Comparison of ENCODE assay signal across 24 mouse cellular contexts in genomic region chr17:78585050-78585449, GRCm38 (mm10).
DNase-seq lines count a peak whose midpoint lies in the region; ATAC-seq and TF ChIP-seq lines count a peak whose summit lies in the region.
"Had no signal": no experiment of that assay in that cellular context is flagged by ENCODE, and none has a peak within 500 bp of the region (broad histone marks: within the 10 kb centered on the region; RNA-seq: fewer than 3 reads in every experiment).

No protein-coding gene starts in this region.

- peak; percentile 78 for ATAC-seq in granulocyte monocyte progenitor cell, adult 5-6 weeks (replicated peaks; ENCODE audit: poor library complexity, severe bottlenecking)
- ATAC-seq in megakaryocyte progenitor cell, adult 5-6 weeks (replicated peaks; ENCODE audit: poor library complexity): peak; percentile 30
- ATAC-seq: CD4-positive, CD25-positive, alpha-beta regulatory T cell, adult 4 months; forebrain, embryonic 14.5 days; forebrain, embryonic 16.5 days had no signal

- H3K36me3 ChIP-seq in MEL (ENCODE audit: control insufficient read depth in 1 of 2, insufficient read depth in 2 of 2, low read length in 2 of 2): peaks cover 0 to 20% of the 10 kb centered on the region in 2 experiments; a peak in 2 of 4 replicates
- H3K36me3 ChIP-seq: embryonic facial prominence, embryonic 13.5 days; embryonic facial prominence, embryonic 15.5 days; forebrain, embryonic 10.5 days; forebrain, embryonic 12.5 days; G1E had no signal

- H3K79me2 ChIP-seq in MEL (ENCODE audit: control insufficient read depth, insufficient read depth, low read length, poor library complexity): no peaks in the 10 kb centered on the region

- no peaks in the 10 kb centered on the region for H3K9me3 ChIP-seq in MEL (replicated peaks; ENCODE audit: insufficient read depth, low read length)
- H3K9me3 ChIP-seq: embryonic facial prominence, embryonic 13.5 days; embryonic facial prominence, embryonic 15.5 days; forebrain, embryonic 10.5 days; forebrain, embryonic 12.5 days; G1E had no signal

- H3K27ac ChIP-seq in MEL (ENCODE audit: control insufficient read depth, low read depth, low read length): no peak overlapping the region
- H3K27ac ChIP-seq: embryonic facial prominence, embryonic 13.5 days; embryonic facial prominence, embryonic 15.5 days; forebrain, embryonic 10.5 days; forebrain, embryonic 12.5 days had no signal

- no peak overlapping the region for H3K9ac ChIP-seq in MEL (ENCODE audit: control insufficient read depth, low read depth, low read length, poor library complexity, severe bottlenecking)
- H3K9ac ChIP-seq: embryonic facial prominence, embryonic 13.5 days; embryonic facial prominence, embryonic 15.5 days; forebrain, embryonic 12.5 days had no signal

- no peak for TF ChIP-seq POLR2A in MEL (IDR thresholded peaks at IDR 0.05; ENCODE audit: control insufficient read depth in 1 of 2, insufficient read depth in 1 of 2, low read depth in 1 of 2, low read length in 2 of 2, poor library complexity in 1 of 2)

- TF ChIP-seq EP300 in MEL (IDR thresholded peaks at IDR 0.05; ENCODE audit: low read depth in 1 of 2, low read length in 2 of 2): no peak

- no peak for TF ChIP-seq CTCF in MEL (IDR thresholded peaks at IDR 0.05 in 2 of 3, conservative IDR thresholded peaks at IDR 0.05 in 1 of 3; ENCODE audit: control insufficient read depth in 1 of 3, insufficient read depth in 1 of 3, low read depth in 2 of 3, low read length in 3 of 3, poor library complexity in 1 of 3, severe bottlenecking in 1 of 3)

- no peaks in the 10 kb centered on the region for H3K27me3 ChIP-seq in MEL (ENCODE audit: control insufficient read depth in 1 of 2, insufficient read depth in 2 of 2, low read length in 2 of 2)
- H3K27me3 ChIP-seq: embryonic facial prominence, embryonic 13.5 days; embryonic facial prominence, embryonic 15.5 days; forebrain, embryonic 12.5 days had no signal

- H3K4me3 ChIP-seq in MEL (ENCODE audit: control insufficient read depth in 1 of 2, insufficient read depth in 1 of 2, low read depth in 2 of 2, low read length in 2 of 2): no peak overlapping the region
- H3K4me3 ChIP-seq: embryonic facial prominence, embryonic 13.5 days; embryonic facial prominence, embryonic 15.5 days; erythroblast, embryonic 14.5 days; forebrain, embryonic 10.5 days; forebrain, embryonic 12.5 days had no signal

- no peak for TF ChIP-seq RAD21 in MEL (IDR thresholded peaks at IDR 0.05; ENCODE audit: low read depth, low read length)

- H3K4me1 ChIP-seq in MEL (ENCODE audit: control insufficient read depth in 1 of 2, insufficient read depth in 2 of 2, low read length in 2 of 2): peaks cover 19 to 27% of the 10 kb centered on the region in 2 experiments
- H3K4me1 ChIP-seq: embryonic facial prominence, embryonic 13.5 days; embryonic facial prominence, embryonic 15.5 days had no signal

- DNase-seq in MEL (ENCODE audit: low read depth, low spot score): peak; percentile 41
- DNase-seq in spleen, adult 18-20 months: no peak
- DNase-seq in layer of hippocampus, adult 18-20 months (ENCODE audit: low spot score in 2 of 2): no peak
- DNase-seq: adrenal gland, adult 2 months; adrenal gland, postnatal 10 days; adrenal gland, postnatal 25 days; B cell, adult 2 months; cerebellum, adult 11-12 months; cerebellum, adult 2 months; cerebellum, adult 9-10 months; cerebellum, postnatal 10 days; cerebellum, postnatal 25 days; embryo, embryonic 11 days had no signal

TF ChIP-seq in MEL, 35 proteins besides CTCF, POLR2A, EP300 and RAD21:
- TF ChIP-seq BHLHE40 (IDR thresholded peaks at IDR 0.05; ENCODE audit: borderline replicate concordance, low read depth, low read length) (no peak), UBTF (IDR thresholded peaks at IDR 0.05; ENCODE audit: borderline replicate concordance, insufficient read depth, low read depth, low read length) (no peak), USF1 (IDR thresholded peaks at IDR 0.05; ENCODE audit: low read depth, low read length) (no peak)
